Mouse (Mus musculus): ENCODE data around the gene Tm2d3.

- no peak for TF ChIP-seq ZNF384 (IDR thresholded peaks at IDR 0.05; ENCODE audit: low read depth, low read length)
- TF ChIP-seq SIN3A (IDR thresholded peaks at IDR 0.05; ENCODE audit: low read length): no peak
- no peak for TF ChIP-seq CTCF (conservative IDR thresholded peaks at IDR 0.05 in 1 of 2, IDR thresholded peaks at IDR 0.05 in 1 of 2; ENCODE audit: low read depth in 2 of 2, low read length in 2 of 2)
- no peak for TF ChIP-seq POLR2A (IDR thresholded peaks at IDR 0.05; ENCODE audit: low read depth, low read length)
- TF ChIP-seq MXI1 (IDR thresholded peaks at IDR 0.05; ENCODE audit: low read depth, low read length): no peak
- TF ChIP-seq EP300 (IDR thresholded peaks at IDR 0.05; ENCODE audit: low read length): no peak
- no peak for TF ChIP-seq CHD2 (IDR thresholded peaks at IDR 0.05; ENCODE audit: low read length)
- no peak for TF ChIP-seq TCF12 (IDR thresholded peaks at IDR 0.05; ENCODE audit: low read depth, low read length)
- TF ChIP-seq E2F4 (IDR thresholded peaks at IDR 0.05; ENCODE audit: insufficient replicate concordance, low read depth, low read length): no peak
- no peak for TF ChIP-seq MEF2A (IDR thresholded peaks at IDR 0.05; ENCODE audit: borderline replicate concordance, low read depth, low read length)
- TF ChIP-seq NELFE (IDR thresholded peaks at IDR 0.05; ENCODE audit: low read depth, low read length): no peak
- TF ChIP-seq ZC3H11A (IDR thresholded peaks at IDR 0.05; ENCODE audit: low read depth, low read length): no peak
- no peak for TF ChIP-seq RAD21 (IDR thresholded peaks at IDR 0.05; ENCODE audit: low read depth, low read length)
- TF ChIP-seq ZKSCAN1 (IDR thresholded peaks at IDR 0.05; ENCODE audit: borderline replicate concordance, low read depth, low read length): no peak
These were observed 23.3 kb downstream of the Tm2d3 start for GRCm38 (mm10) chr7:65714304-65714703.

Measured in CH12.LX (cell line).